Mouse (Mus musculus) stomach, postnatal 0 days (tissue): ENCODE measurements around the gene Me3. TPM values are rescaled to one million over a fixed set of nuclear protein-coding genes. Genes with fewer than 3 reads are reported as not detected.

ENCODE experiments used
- ATAC-seq: fragments of 200-750 bp; cut with Nextera tagmentation; 2 replicates; pipeline ENCODE4 v1.8.0; 2017; ENCODE audit not compliant: low FRiP score, low TSS enrichment
- DNase-seq: peaks from one replicate; pipeline ENCODE4 v3.0.0-alpha.2; 2016; ENCODE audit warnings: low spot score
- H3K27ac ChIP-seq: fragments of 300-500 bp; sonication (generic); replicated peaks from 2 replicates; pipeline ENCODE4 v1.5.1; 2014; ENCODE audit warnings: mild to moderate bottlenecking, control low read depth
- H3K27me3 ChIP-seq: fragments of 300-500 bp; sonication (generic); 2 replicates; pipeline ENCODE4 v1.6.1; 2014; ENCODE audit warnings: low read length; ENCODE audit not compliant: control insufficient read depth, insufficient read depth
- H3K36me3 ChIP-seq: fragments of 300-500 bp; sonication (generic); 2 replicates; pipeline ENCODE4 v1.6.1; 2014; ENCODE audit warnings: low read length, mixed read lengths; ENCODE audit not compliant: control insufficient read depth, insufficient read depth
- H3K4me1 ChIP-seq: fragments of 300-500 bp; sonication (generic); replicated peaks from 2 replicates; pipeline ENCODE4 v1.6.1; 2014; ENCODE audit warnings: antibody characterized with exemption; ENCODE audit not compliant: control insufficient read depth, insufficient read depth
- H3K4me2 ChIP-seq: fragments of 300-500 bp; sonication (generic); replicated peaks from 2 replicates; pipeline ENCODE4 v1.6.1; 2014; ENCODE audit warnings: low read depth, mild to moderate bottlenecking, control low read depth, moderate library complexity
- H3K4me3 ChIP-seq: fragments of 300-500 bp; sonication (generic); 2 replicates; pipeline ENCODE4 v1.5.1; 2014; ENCODE audit warnings: low read depth, low read length, control low read depth
- H3K9ac ChIP-seq: fragments of 300-500 bp; sonication (generic); 2 replicates; pipeline ENCODE4 v1.6.1; 2014; ENCODE audit warnings: mild to moderate bottlenecking, low read length, control low read depth, mixed read lengths
- H3K9me3 ChIP-seq: fragments of 300-500 bp; sonication (generic); 2 replicates; pipeline ENCODE4 v1.6.1; 2016; ENCODE audit warnings: low read length; ENCODE audit not compliant: control insufficient read depth
- CTCF ChIP-seq: IDR thresholded peaks from 2 replicates; pipeline ENCODE4 v1.5.1; 2016; ENCODE audit warnings: antibody characterized with exemption, low read depth, mild to moderate bottlenecking, moderate library complexity
- EP300 ChIP-seq: optimal IDR thresholded peaks from 2 replicates; pipeline ENCODE3; 2016; ENCODE audit warnings: antibody characterized with exemption
- WGBS: fragments of 180-500 bp; shearing (Covaris S2); extraction: QIAGEN DNeasy Blood & Tissue Kit; methylation state at CpG from one replicate; pipeline ENCODE4 v1.1.7; 2014; 5-methylcytosine and 5-hydroxymethylcytosine counted together
- polyA plus RNA-seq: library from polyadenylated mRNA; unstranded; fragments of >200 nt; fragmentation: Nextera tagmentation; extraction: Ambion mirVana; gene quantifications from 2 replicates; pipeline ENCODE4 v1.2.1, GENCODE M21; 2015

Me3 gene
- polyA plus RNA-seq, 1 experiment from 2014 or later = 4.8 TPM

GRCm38 (mm10) chr7:89867221-89867620 is 235.0 kb downstream of the Me3 start:
- TF ChIP-seq EP300 (no peak), CTCF (no peak)
- DNase-seq (no peak), ATAC-seq (no peak)
- Histone ChIP-seq H3K27me3 (no peaks in the 10 kb centered on the region), H3K27ac (no peak overlapping the region), H3K36me3 (no peaks in the 10 kb centered on the region), H3K9me3 (no peaks in the 10 kb centered on the region), H3K4me3 (no peak overlapping the region), H3K9ac (no peak overlapping the region), H3K4me1 (no peaks in the 10 kb centered on the region), H3K4me2 (no peak overlapping the region)
- 73% methylated on average over 5 of the region's 5 CpGs for WGBS

DNA sequence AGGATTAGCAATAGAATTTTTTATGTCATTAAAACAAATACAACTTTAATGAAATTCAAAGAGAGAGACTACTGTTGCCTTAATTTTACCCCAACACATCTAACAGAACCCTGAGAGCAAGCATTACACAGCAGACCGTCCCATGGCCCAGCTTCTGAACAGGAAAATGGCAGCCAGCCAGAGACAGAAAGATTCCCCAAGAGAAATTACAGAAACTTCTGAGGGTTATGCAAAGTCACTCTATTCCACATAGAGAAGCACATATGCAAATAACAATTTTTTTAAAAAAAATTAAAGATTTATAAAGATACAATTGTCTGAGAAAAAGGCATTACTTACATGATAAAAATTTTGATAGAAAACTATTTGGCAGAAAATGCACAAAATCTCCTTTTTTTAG is 247.5 kb downstream of the Me3 start:
- Histone ChIP-seq H3K27me3 (no peaks in the 10 kb centered on the region), H3K9ac (no peak overlapping the region), H3K36me3 (no peaks in the 10 kb centered on the region), H3K9me3 (no peaks in the 10 kb centered on the region), H3K27ac (no peak overlapping the region), H3K4me2 (no peak overlapping the region), H3K4me3 (no peak overlapping the region), H3K4me1 (no peaks in the 10 kb centered on the region)
- WGBS = 37% methylated on average over 1 of the region's 1 CpGs
- DNase-seq (no peak), ATAC-seq (no peak)
- TF ChIP-seq EP300 (no peak), CTCF (no peak)

- Histone ChIP-seq H3K4me1 (no peaks in the 10 kb centered on the region), H3K27me3 (no peaks in the 10 kb centered on the region), H3K9ac (no peak overlapping the region), H3K27ac (no peak overlapping the region), H3K36me3 (no peaks in the 10 kb centered on the region), H3K9me3 (no peaks in the 10 kb centered on the region), H3K4me2 (no peak overlapping the region), H3K4me3 (no peak overlapping the region)
- 46% methylated on average over 3 of the region's 3 CpGs for WGBS
- ATAC-seq = no peak
- TF ChIP-seq EP300 = no peak
- TF ChIP-seq CTCF = no peak
- no peak for DNase-seq
Measured at GRCm38 (mm10) chr7:89884551-89884950, 252.4 kb downstream of the Me3 start.

DNA sequence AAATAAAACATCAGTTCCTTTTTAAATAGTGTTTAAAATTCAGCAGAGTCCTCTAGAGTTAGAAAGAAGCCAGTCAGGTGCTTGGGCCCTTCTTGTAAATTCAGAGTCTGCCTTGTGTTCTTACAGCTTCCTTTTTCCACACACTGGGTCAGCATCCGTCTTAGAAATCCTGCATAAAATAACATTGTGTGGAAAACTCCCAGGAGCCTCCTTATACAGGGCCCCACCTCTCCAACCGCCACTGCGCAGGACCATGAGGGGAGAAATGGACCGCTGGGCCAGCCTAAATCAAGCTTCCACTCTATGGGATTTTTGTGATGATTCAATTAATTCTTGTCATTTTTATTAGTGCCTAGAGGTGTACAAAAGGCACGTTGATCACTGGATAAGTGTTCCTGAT is 259.2 kb downstream of the Me3 start:
- DNase-seq (no peak), ATAC-seq (no peak)
- 78% methylated on average over 5 of the region's 5 CpGs for WGBS
- no peak overlapping the region for H3K4me2 ChIP-seq
- H3K9me3 ChIP-seq = no peaks in the 10 kb centered on the region
- no peak overlapping the region for H3K9ac ChIP-seq
- H3K27me3 ChIP-seq = no peaks in the 10 kb centered on the region
- no peaks in the 10 kb centered on the region for H3K4me1 ChIP-seq
- no peak overlapping the region for H3K4me3 ChIP-seq
- TF ChIP-seq EP300 = no peak
- TF ChIP-seq CTCF = no peak
- no peak overlapping the region for H3K27ac ChIP-seq
- no peaks in the 10 kb centered on the region for H3K36me3 ChIP-seq

- H3K27me3 ChIP-seq = no peaks in the 10 kb centered on the region
- H3K36me3 ChIP-seq = no peaks in the 10 kb centered on the region
- no peak overlapping the region for H3K27ac ChIP-seq
- ATAC-seq (no peak), DNase-seq (no peak)
- no peaks in the 10 kb centered on the region for H3K9me3 ChIP-seq
- no peak overlapping the region for H3K9ac ChIP-seq
- H3K4me3 ChIP-seq = no peak overlapping the region
- WGBS = 42% methylated on average over 4 of the region's 4 CpGs
- H3K4me2 ChIP-seq = no peak overlapping the region
- peak; percentile 44 for TF ChIP-seq CTCF
- no peak for TF ChIP-seq EP300
- H3K4me1 ChIP-seq = no peaks in the 10 kb centered on the region
Measured at GRCm38 (mm10) chr7:89891856-89892255, 259.7 kb downstream of the Me3 start.

GRCm38 (mm10) chr7:89903007-89903406 is 270.8 kb downstream of the Me3 start:
- Histone ChIP-seq H3K4me3 (no peak overlapping the region), H3K9ac (no peak overlapping the region), H3K27me3 (no peaks in the 10 kb centered on the region), H3K36me3 (no peaks in the 10 kb centered on the region), H3K4me1 (no peaks in the 10 kb centered on the region), H3K4me2 (no peak overlapping the region), H3K9me3 (no peaks in the 10 kb centered on the region), H3K27ac (no peak overlapping the region)
- TF ChIP-seq CTCF (no peak), EP300 (no peak)
- no peak for DNase-seq
- no peak for ATAC-seq
- 63% methylated on average over 8 of the region's 8 CpGs for WGBS
